Mouse (Mus musculus): ENCODE measurements around the gene Gcnt7. TPM values are rescaled to one million over a fixed set of nuclear protein-coding genes. Genes with fewer than 3 reads are reported as not detected.
A peak's percentile ranks its signal among the peaks of the same experiment; 100 is the strongest.

The Gcnt7 gene
- polyA plus RNA-seq, 1 experiment, result not detected

DNA sequence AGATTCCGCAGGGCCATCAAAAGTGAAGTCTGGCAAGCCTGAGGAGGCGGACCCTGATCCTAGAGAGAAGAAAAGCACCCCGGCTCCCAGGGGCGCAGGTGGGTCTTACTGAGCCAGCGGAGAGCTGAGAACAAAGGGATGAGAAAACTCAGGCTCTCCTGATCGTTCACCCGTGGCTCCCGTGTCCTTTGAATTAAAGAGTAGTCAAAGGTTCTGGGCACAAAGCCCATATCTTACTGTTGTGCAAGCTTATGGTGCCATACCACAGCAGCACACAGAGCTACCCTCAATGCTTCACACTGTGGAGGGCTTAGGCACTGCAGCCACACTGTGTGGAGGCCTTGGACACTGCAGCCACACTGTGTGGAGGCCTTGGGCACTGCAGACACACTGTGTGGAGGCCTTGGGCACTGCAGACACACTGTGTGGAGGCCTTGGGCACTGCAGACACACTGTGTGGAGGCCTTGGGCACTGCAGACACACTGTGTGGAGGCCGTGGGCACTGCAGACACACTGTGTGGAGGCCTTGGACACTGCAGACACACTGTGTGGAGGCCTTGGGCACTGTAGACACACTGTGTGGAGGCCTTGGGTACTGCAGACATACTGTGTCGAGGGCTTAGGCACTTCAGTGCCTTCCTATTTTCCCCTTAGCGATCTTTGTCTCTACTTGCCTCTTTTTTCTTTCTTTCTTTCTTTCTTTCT, 8.2 kb upstream of the Gcnt7 start:
- whole genome bisulfite sequencing, result 79% methylated on average over 11 of the region's 11 CpGs
- no peak for DNase-seq (ENCODE audit: low read depth, low spot score)

DNA sequence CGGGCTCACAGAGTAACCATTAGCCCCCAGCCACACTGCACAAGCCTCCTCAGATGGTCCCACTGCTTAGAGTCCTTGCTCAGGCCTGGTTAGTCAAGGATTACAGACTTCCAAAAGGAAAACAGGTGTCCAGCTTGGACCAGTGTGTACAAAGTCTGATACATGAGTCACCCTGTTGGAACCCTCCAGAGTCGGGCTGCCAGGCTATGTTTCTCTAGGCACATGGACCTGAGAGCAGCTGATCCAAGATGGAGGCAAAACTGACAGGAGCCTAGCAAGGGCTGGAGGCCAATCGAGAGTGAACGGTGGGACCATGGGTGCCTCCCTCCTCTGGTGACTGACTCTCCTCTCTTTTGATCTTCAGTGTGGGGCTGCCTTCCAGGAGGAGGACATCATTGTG, 4.4 kb upstream of the Gcnt7 start:
- DNase-seq (ENCODE audit: low read depth, low spot score), result no peak
- 83% methylated on average over 4 of the region's 4 CpGs for WGBS

DNA sequence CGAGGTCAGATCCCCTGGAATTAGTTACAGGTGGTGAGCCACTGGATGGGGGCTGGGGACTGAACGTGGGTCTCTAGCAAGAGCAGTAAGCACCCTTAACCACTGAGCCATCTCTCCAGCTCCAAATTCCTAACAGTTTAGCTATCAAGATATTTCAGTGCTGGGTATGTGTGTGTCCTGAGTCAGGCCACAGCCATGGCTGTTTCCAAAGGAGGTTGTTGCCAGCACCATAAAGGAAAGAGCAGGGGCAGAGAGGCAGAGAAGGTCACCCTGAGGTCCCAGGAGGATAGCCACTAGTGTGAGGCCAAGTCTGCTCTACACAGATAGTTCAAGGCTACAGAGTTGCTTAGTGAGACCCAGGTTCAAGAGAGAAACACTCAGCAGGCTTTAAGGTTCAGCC, 2.3 kb upstream of the Gcnt7 start:
- no peak for DNase-seq (ENCODE audit: low read depth, low spot score)
- 86% methylated on average over 2 of the region's 2 CpGs for WGBS

DNA sequence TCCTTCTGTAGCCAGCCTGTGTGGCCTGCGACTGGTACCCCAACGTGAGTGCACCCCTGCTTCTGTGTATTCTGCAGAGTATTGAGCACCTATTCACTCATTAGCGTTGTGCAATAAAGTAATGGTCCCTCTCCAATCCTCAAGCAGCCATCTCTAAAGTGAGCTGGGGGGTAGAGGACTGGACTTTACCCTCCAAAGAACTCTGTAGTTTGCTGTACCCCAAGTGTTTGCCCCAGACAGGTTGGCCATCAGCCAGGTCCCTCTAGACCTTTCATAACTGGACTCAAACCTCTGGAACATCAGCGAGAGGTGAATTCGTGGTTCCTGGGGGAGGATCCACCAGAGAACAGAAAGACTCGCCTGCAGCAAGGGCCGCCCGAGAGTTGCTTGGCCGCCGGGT, 5.9 kb downstream of the Gcnt7 start:
- DNase-seq (ENCODE audit: low read depth, low spot score), result no peak

DNA sequence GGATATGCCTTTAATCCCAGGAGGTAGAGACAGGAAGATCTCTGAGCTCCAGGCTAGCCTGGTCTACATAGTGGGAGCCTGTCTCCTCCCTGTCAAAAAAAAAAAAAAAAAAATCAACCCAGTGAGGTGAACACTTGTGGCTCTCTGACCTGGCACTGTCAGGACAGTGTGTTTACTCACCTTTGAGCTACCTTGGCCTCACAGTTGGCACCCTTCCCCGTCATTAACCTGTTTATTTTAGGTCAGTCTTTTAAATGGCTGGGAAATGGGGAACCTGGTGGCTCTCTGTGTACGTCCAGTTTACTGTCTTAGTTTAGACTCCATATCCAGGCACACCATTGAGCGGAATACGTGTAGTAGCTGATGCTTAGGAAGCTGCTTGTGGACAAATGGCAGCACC, 6.4 kb downstream of the Gcnt7 start:
- WGBS, result 82% methylated on average over 4 of the region's 4 CpGs
- no peak for DNase-seq (ENCODE audit: low read depth, low spot score)

More for the DNA sequence above, 5.9 kb downstream of the Gcnt7 start:
- 92% methylated on average over 10 of the region's 10 CpGs for WGBS

DNA sequence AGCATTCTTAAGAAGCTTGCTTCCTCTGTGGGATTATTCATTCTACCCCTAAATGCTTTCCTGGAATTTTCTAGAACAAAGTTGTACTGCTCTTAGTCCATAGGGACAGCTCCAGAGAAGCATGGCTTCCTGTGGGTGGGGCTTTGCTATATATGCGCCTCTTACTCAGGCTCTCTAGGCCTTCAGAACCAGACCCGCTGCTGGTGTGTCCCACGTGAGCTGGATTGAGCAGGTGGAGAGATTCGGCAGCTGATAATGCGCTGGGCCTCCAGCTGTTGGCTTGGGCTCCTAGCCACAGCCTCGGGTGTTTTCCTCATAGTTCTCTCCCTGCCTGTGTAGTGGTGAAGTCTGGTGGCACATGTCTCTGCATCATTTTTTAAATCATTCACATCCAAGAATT, 7.8 kb downstream of the Gcnt7 start:
- DNase-seq (ENCODE audit: low read depth, low spot score), result no peak
- WGBS, result 67% methylated on average over 6 of the region's 6 CpGs

DNA sequence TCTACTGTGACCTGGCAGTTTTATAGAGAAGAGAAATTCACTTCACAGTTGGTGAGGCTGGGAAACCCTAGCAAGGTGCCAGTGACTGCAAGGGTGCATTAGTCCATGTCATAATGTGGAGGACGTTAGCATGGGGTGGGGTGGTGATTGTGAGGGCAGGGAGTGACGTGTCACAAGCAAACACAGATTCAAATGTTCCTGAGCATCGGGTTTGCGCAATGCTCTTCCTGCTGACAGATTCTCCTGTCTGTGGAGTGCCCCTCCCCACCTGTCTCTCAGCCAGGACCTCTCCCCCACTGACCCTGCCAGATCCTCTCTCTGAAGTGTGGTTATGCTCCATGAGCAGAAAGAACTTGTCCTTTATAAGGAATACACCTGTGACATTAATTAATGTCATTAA, 10.1 kb downstream of the Gcnt7 start:
- DNase-seq (ENCODE audit: low read depth, low spot score), result no peak
- 65% methylated on average over 4 of the region's 4 CpGs for WGBS

DNA sequence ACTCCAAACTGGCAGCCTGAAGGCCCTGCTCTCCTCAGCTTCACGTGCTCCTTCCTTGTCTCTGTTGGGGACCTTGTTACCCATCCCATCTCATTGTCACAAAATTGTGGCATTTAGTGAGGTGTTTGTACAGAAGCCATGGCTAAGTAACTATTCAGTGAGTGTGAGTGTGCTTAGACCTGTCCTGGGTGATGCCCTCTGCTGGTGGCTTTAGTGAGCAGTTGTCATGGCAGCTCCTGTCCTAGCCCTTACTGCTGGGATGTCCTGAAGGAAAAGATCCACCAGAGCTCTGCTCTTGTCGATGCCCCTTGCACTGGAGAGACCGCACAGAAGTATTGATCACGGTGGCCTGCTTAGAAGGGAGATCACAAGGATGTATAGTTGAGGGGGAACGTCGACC, 11.1 kb downstream of the Gcnt7 start:
- WGBS, result 87% methylated on average over 6 of the region's 6 CpGs
- no peak for DNase-seq (ENCODE audit: low read depth, low spot score)

DNA sequence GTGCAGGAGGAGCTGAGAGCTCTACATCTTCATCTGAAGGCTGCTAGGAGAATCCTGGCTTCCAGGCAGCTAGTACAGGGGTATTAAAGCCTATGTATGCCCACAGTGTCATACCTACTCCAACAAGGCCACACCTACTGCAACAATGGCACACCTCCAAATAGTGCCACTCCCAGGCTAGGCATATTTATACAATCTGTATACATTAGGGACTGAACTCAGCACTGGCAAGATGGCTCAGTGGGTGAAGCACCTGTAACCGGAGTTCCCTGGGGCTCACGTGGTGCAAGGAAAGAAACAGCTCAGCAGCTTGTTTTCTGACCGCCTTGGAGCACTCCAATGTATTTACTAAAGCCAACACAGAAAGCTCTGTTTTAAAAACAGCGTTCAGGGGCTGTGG, 12.8 kb downstream of the Gcnt7 start:
- DNase-seq (ENCODE audit: low read depth, low spot score), result peak; percentile 36
- 64% methylated on average over 4 of the region's 4 CpGs for WGBS

DNA sequence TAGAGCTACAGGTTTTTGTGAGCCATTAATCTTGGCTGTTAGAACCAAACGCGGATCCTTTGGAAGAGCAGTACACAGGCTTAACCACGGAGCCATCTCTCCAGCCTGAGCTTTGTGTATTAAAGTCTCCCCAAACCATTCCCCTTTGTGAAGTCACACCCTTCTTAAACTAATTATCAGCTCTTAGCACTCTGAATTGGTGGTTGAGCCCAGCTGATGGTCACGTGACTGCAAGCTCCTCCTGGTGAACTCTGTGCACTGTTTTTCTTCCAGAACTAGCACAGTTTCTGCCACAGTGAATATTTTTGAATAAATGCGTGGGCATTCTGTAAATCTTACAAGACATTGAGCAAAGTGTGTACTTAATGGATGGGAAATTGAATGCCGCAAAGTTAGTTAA, 17.2 kb downstream of the Gcnt7 start:
- WGBS, result 24% methylated on average over 6 of the region's 6 CpGs
- DNase-seq (ENCODE audit: low read depth, low spot score), result no peak

DNA sequence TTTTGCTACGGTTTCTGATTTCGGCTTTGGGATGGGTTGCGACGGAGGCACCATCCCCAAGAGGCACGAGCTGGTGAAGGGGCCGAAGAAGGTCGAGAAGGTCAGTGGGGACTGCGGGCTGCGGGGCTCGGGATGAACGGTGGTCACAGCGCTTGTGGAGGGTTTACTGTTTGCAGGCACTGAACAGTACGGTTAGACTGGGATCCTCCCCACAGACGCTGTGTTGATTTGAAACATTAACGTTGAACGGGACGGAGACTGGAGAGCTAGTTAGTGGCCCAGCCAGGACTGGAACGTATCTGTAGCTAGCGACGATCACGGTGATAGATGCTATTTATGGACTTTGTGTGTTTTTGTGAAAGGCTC, 17.8 kb downstream of the Gcnt7 start:
- WGBS, result under 1% methylated on average over 21 of the region's 21 CpGs
- DNase-seq (ENCODE audit: low read depth, low spot score), result no peak

DNA sequence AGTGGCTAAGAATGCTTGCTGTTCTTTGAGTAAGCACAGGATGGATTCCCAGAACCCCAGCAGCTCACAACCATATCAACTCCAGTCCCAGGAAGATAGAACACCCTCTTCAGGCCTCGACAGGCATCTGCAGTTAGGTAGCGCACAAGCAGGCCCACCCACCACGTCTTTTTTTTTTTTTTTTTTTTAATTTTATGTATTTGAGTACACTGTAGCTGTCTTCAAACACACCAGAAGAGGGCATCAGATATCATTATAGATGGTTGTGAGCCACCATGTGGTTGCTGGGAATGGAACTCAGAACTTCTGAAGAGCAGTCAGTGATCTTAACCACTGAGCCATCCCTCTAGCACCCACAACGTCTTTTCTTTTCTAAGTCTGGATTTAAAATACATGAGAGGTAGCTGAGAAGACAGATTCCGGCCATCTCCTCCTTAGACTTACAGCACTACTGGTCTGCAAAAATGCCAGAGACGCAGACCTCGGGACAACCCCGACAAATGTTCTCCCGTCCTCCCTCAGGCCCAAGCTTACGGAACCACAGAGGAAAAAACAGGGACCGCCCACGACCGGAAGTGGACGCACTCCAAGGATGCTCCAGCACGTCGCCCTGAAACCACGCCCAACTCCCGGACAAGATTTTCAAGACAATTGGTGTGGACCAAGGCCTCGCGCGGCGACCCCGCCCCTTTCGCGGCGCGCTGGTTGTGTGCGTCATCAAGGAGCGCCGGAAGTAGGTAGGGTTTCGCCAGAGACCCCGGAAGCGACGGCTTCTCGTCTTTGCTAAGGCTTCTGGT, 18.4 kb downstream of the Gcnt7 start, which contains the start of gene Rtf2:
Gene Rtf2, plus strand, starts transcription at position 714 of the 797 bp plus-strand sequence.
- DNase-seq (ENCODE audit: low read depth, low spot score), result peak; percentile 95
- WGBS, result 2% methylated on average over 35 of the region's 35 CpGs

DNA sequence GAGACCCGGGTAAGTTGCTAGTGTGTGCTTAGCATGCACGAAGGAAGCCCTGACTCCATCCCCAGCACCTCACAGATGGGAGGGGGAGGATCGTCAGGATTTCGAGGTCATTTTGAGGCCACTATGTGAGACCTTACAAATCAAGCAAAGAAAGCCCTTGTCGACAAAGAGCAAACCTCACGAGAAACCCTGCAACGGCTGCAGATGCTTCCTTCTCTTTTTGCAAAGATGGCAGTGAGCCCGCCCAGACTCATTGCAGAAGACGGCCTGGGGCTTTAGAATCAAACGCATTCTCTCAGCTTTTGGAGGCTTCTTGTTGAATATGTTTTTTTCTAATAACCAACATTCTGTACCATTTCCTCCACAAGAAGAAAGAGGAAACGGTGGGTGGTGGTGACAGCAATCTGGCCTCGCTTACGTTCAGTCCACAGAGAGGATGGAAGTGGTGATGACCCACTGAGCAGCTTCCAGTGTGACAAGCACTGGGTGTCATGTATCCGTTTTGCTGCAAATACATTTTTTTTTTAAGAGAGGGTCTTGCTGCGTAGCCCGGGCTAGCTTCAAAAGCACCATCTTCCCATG, 20.9 kb downstream of the Gcnt7 start:
- 58% methylated on average over 16 of the region's 16 CpGs for WGBS
- no peak for DNase-seq (ENCODE audit: low read depth, low spot score)

DNA sequence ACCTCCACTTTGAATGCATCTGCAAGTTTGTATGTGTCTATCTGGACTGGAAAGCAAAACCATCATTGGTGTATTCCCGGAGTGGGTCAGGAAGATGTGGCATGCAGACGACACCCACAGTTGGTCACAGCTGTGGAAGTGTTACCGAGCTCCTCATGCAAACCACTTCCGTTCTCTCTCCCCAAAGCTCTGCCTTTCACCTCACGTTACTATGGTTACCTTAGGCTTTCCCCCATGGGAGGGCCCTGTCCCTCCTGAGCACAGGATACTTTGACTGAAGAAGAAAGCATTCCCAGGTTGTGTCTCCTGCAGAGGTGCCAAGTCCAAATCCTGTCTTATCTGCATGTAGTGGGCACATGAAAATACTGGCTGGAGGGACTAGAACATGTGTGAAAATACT, 24.6 kb downstream of the Gcnt7 start:
- 54% methylated on average over 5 of the region's 5 CpGs for WGBS
- DNase-seq (ENCODE audit: low read depth, low spot score), result no peak

DNA sequence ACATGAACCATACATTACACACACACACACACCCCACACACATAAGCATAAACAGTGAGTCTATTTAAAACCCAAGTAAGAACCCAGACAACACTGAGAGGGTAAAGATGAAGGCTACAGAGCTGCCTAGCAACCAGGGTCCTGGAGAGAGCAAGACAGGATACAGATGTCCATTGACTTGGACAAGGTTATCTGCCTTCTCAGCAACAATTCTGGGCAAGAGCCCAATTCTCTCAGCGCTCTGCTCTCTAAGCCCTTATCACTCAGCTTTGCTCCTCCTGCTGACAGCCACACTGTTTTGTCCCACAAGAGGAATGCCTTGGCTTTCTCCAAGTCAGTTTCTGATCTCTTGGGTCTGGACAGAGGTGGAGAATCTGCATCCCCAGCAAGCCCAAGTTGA, 27.8 kb downstream of the Gcnt7 start:
- no peak for DNase-seq (ENCODE audit: low read depth, low spot score)
- WGBS, result 42% methylated on average over 1 of the region's 1 CpGs

DNA sequence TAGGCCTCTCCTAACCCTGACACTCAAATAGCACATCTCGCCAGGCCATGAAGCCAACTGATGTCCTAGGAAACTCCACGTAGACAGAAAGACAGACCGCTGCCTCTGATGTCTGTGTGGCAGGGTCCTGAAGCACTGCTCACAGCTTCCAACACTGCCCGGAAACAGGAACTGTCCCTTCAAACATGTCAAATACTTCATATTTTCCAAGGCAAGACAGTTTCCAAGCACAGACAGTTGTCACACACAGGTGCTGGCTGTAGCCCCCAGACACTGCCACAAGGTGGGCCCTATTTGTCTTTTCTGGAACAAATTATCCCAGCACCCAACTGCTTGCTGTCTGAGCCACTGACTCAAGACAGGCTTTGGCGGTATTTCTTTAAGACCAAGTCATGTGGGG, 40.2 kb downstream of the Gcnt7 start:
- DNase-seq (ENCODE audit: low read depth, low spot score), result no peak
- 83% methylated on average over 5 of the region's 5 CpGs for WGBS

DNA sequence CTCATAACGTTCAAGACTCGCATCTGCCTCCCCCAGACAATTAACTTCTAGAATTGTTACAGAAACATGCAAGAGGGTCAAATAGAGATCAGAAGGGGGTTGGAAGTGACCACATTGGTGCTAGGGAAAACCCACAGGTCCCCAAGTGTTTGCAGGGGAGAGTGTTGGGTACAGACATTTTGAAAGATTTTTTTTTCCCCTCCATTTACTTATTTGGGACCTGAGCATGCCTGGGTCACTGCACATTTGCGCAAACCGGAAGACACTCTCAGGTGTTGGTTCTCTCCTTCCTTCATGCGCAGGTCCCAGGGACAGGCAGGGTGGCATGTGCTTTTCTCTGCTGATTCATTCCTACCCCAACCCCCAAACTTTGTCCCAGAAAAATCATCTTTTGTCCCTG, 41.5 kb downstream of the Gcnt7 start:
- no peak for DNase-seq (ENCODE audit: low read depth, low spot score)
- WGBS, result 77% methylated on average over 5 of the region's 5 CpGs

DNA sequence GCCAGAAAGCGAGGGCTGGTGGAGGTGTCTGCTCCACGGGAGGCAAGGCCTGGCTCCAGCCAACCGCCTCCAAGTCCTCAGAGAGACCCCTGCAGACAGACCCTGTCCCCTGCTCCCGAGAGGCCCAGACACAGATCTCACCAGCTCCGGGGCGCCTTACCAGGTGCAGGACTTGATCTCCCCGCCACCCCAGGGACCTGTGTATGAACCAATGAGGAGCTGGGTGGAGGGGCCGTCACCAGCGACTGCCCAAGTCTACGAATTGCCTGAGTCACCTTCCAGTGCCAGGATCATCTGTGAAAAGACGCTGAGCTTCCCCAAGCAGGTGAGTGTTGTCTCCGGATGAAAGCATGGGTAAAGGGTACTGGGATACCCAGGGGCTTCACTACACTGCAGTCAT, 42.2 kb downstream of the Gcnt7 start:
- DNase-seq (ENCODE audit: low read depth, low spot score), result no peak
- 61% methylated on average over 12 of the region's 12 CpGs for WGBS

DNA sequence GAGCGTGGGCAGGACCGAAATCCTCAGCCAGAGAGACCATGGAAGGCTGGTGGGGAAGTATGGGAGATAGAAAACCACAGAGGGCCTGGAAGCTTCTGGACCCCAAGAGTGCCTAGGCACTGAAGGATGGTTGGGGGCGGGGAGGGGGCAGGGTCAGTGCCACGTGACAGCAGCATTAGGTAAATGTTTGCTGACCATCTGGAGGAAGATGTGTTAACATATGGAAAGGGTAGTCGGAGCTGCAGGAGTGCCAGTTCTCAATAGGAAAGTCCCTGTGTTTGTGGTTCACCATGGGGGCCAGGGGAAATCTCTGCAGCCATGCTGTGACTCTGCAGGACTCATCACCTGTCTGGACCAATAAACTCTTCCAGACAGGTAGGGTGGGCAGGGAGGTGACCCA, 44.5 kb downstream of the Gcnt7 start:
- WGBS, result 34% methylated on average over 5 of the region's 5 CpGs
- DNase-seq (ENCODE audit: low read depth, low spot score), result no peak

DNA sequence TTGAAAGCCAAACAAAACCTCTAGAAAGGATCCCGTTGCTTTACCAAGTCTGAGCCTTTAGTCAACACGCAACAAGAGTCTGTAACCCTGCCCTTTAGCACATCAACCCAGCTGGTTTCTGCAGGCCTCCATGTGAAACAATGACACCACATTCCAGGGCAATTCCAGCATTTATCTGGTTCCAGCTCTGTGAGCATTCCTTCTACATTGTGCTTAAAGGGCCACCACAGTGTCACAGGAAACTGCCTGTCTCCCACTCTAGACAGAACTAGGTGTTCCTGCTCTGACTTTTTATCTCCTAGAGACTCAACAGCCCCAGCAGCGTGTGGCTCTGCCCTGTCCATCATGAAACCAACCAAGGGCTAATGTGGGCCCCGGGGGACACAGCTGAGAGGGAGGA, 45.1 kb downstream of the Gcnt7 start:
- DNase-seq (ENCODE audit: low read depth, low spot score), result no peak
- WGBS, result 21% methylated on average over 4 of the region's 4 CpGs

DNA sequence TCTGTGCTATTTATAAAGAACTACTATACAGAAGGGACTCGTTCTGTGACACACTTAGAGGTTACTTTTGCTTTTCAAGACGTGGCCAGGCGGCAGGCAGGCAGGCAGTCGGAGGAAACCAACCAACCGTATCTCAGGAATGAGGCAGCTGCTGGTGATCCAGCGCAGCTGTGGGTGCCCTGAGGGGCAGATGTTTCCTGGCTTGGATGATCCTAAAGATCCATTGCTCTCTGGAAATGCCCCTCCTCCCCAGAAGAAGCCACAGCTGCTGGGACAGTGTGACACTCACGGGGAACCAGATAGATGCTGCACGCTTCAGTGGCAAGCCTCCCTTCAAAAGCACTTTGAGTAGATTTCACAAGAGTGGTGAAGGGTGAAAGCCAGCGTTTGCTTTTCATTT, 45.9 kb downstream of the Gcnt7 start:
- 12% methylated on average over 9 of the region's 9 CpGs for WGBS
- DNase-seq (ENCODE audit: low read depth, low spot score), result no peak
